Mouse (Mus musculus) midbrain, embryonic 11.5 days (tissue): ENCODE results near the gene 4930544D05Rik. TPM values are rescaled to one million over a fixed set of nuclear protein-coding genes. Genes with fewer than 3 reads are reported as not detected.

Source experiments
- ATAC-seq: fragments of 200-750 bp; cut with Nextera tagmentation; 2 replicates; pipeline ENCODE4 v1.8.0; 2017; ENCODE audit warnings: moderate TSS enrichment, moderate library complexity; ENCODE audit not compliant: low FRiP score
- DNase-seq: peaks from one replicate; pipeline ENCODE4 v3.0.0; 2015; ENCODE audit warnings: low spot score; ENCODE audit errors: missing footprints
- H3K27ac ChIP-seq: fragments of 300-500 bp; sonication (generic); 2 replicates; pipeline ENCODE4 v1.5.1; 2014; ENCODE audit warnings: low read depth, low read length
- H3K27me3 ChIP-seq: fragments of 300-500 bp; sonication (generic); 2 replicates; pipeline ENCODE4 v1.6.1; 2014; ENCODE audit warnings: mild to moderate bottlenecking, low read length, moderate library complexity, mixed read lengths; ENCODE audit not compliant: control insufficient read depth, insufficient read depth
- H3K36me3 ChIP-seq: fragments of 300-500 bp; sonication (generic); 2 replicates; pipeline ENCODE4 v1.6.1; 2014; ENCODE audit warnings: mild to moderate bottlenecking, low read length, moderate library complexity, mixed read lengths; ENCODE audit not compliant: control insufficient read depth, insufficient read depth
- H3K4me1 ChIP-seq: fragments of 300-500 bp; sonication (generic); 2 replicates; pipeline ENCODE4 v1.6.1; 2014; ENCODE audit warnings: low read length; ENCODE audit not compliant: control insufficient read depth, insufficient read depth
- H3K4me2 ChIP-seq: fragments of 300-500 bp; sonication (generic); 2 replicates; pipeline ENCODE4 v1.6.1; 2014; ENCODE audit warnings: mild to moderate bottlenecking, moderate library complexity
- H3K4me3 ChIP-seq: fragments of 300-500 bp; sonication (generic); 2 replicates; pipeline ENCODE4 v1.5.1; 2014; ENCODE audit warnings: low read depth, low read length
- H3K9ac ChIP-seq: fragments of 300-500 bp; sonication (generic); 2 replicates; pipeline ENCODE4 v1.6.1; 2014; ENCODE audit warnings: low read length
- H3K9me3 ChIP-seq: fragments of 300-500 bp; sonication (generic); 2 replicates; pipeline ENCODE4 v1.6.1; 2016; ENCODE audit warnings: low read length; ENCODE audit not compliant: control insufficient read depth
- WGBS: fragments of 180-500 bp; shearing (Covaris S2); extraction: QIAGEN DNeasy Blood & Tissue Kit; methylation state at CpG from one replicate; pipeline ENCODE4 v1.1.7; 2014; 5-methylcytosine and 5-hydroxymethylcytosine counted together
- polyA plus RNA-seq: library from polyadenylated mRNA; unstranded; fragments of >200 nt; fragmentation: Nextera tagmentation; extraction: Ambion mirVana; gene quantifications from 2 replicates; pipeline ENCODE4 v1.2.1, GENCODE M21; 2014

Gene 4930544D05Rik
- polyA plus RNA-seq, 1 experiment from 2014 or later: not detected

DNA sequence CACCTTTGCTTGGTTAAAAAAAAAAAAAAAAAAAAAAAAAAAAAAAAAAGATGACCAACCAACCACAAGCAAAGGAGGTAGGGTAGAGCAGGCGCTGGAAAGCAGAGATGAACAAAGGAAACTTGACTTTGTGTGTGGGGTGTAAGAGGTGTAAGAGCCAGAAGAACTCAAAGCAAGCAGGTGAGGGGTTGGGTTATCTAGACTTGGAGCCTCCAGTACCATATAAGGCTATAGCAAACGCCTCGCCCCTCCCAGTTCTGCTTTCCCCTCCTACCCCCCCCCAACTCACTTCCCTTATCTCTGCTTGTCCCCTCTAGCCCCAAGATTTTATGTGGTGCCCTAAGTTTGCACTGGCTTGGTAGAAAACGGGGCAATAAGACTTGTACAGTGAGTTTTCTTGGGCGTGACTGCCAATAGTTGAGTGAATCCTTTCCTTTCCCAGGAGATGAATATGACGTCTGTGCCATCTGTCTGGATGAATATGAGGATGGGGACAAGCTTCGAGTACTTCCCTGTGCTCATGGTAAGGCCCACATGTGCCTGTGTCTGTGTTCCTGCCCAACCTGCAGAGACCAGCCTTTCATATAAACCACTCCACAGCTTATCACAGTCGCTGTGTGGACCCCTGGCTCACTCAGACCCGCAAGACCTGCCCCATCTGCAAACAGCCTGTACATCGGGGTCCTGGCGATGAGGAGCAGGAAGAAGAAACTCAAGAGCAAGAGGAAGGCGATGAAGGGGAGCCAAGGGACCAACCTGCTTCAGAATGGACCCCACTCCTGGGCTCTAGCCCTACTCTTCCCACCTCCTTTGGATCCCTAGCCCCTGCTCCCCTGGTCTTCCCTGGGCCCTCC, 34.9 kb downstream of the 4930544D05Rik start:
- ATAC-seq (no peak), DNase-seq (no peak)
- no peak overlapping the region for H3K4me3 ChIP-seq
- no peak overlapping the region for H3K27ac ChIP-seq
- H3K9ac ChIP-seq: no peak overlapping the region
- no peaks in the 10 kb centered on the region for H3K9me3 ChIP-seq
- 85% methylated on average over 12 of the region's 12 CpGs for WGBS
- no peaks in the 10 kb centered on the region for H3K27me3 ChIP-seq
- H3K4me2 ChIP-seq: no peak overlapping the region
- peaks cover 17% of the 10 kb centered on the region for H3K36me3 ChIP-seq
- peaks cover 34% of the 10 kb centered on the region for H3K4me1 ChIP-seq

- H3K4me3 ChIP-seq: no peak overlapping the region
- peaks cover 17% of the 10 kb centered on the region for H3K36me3 ChIP-seq
- no peaks in the 10 kb centered on the region for H3K27me3 ChIP-seq
- 87% methylated on average over 2 of the region's 2 CpGs for WGBS
- H3K4me1 ChIP-seq: peaks cover 33% of the 10 kb centered on the region
- DNase-seq (no peak), ATAC-seq (no peak)
- H3K27ac ChIP-seq: no peak overlapping the region
- no peaks in the 10 kb centered on the region for H3K9me3 ChIP-seq
- no peak overlapping the region for H3K9ac ChIP-seq
- H3K4me2 ChIP-seq: no peak overlapping the region
Observed at GRCm38 (mm10) chr11:70651391-70651790, 35.7 kb downstream of the 4930544D05Rik start.

DNA sequence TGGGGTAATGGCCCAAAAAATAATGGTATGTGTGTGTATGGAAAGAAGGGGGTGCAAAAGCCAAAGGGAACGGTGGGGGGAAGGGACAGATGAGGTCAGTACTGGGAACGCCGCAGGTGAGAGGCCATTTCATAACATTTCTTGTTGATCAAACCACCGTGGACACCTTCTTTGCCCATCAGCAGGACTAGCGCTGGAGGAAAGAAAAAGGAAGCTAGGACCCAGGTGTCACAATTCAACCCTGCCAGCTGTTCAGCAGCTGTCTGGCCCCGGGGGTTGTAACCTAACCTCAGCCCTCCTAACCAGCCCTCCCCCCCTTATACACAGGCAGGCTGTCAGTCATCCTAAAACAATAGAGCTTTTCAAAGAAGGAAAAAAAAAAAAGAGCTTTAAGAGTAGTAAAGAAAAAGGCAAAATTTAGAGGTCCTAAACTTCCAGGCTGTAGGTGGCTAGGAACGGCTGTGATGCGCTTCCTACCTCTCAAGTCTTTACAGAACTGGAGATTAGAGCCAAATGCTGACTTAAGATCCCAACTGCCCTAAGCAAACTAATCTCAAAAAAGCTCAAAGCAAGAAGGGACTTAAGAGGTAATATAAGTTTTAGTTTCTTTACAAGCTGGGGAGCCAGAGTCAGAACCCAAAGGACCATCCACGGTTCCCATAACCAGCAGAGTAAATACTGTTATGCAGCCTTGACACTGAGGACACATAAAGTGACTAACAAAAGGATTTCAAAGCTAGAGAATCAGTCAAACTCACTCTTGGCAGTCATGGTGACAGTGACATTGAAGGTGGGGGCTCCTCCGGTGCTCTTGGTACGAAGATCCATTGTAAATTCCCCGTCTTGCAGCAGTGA, 36.6 kb downstream of the 4930544D05Rik start:
- peaks cover 17% of the 10 kb centered on the region for H3K36me3 ChIP-seq
- no peak overlapping the region for H3K27ac ChIP-seq
- no peaks in the 10 kb centered on the region for H3K9me3 ChIP-seq
- peak overlapping the region; percentile 89 for H3K4me2 ChIP-seq
- H3K9ac ChIP-seq: peak overlapping the region; percentile 98; the same call in 1 of the 2 replicates
- H3K4me1 ChIP-seq: peaks cover 41% of the 10 kb centered on the region
- no peaks in the 10 kb centered on the region for H3K27me3 ChIP-seq
- ATAC-seq (no peak), DNase-seq (no peak)
- WGBS: 79% methylated on average over 12 of the region's 12 CpGs
- H3K4me3 ChIP-seq: peak overlapping the region; percentile 99

DNA sequence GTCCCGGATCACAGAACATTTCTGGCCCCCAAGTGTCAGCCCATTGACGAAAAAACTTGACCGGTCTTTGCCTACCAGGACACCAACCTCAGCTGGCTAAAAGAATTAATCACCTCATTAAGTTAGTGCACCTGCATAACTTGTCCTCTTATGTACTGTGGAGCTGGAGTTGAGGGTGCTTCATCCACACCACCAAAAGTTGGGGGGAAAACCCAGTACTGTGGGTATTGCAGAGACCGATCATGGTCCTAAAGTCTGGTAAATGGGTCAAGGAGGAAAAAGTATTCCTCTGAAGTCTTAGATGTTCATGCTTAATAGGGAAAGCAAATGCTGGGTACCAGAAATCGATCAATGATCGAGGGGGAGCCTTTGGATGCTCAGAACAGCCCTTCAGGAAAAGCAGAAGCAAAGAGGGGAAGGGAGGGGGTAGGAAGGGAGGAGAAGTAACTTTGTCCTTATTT, 37.3 kb downstream of the 4930544D05Rik start:
- peak overlapping the region; percentile 99 for H3K4me3 ChIP-seq
- peak overlapping the region; percentile 89 for H3K4me2 ChIP-seq
- DNase-seq: no peak
- peaks cover 41% of the 10 kb centered on the region for H3K4me1 ChIP-seq
- 69% methylated on average over 6 of the region's 6 CpGs for WGBS
- peaks cover 17% of the 10 kb centered on the region for H3K36me3 ChIP-seq
- H3K9me3 ChIP-seq: no peaks in the 10 kb centered on the region
- H3K27me3 ChIP-seq: no peaks in the 10 kb centered on the region
- H3K9ac ChIP-seq: peak overlapping the region; percentile 98
- no peak for ATAC-seq
- H3K27ac ChIP-seq: peak overlapping the region; percentile 95

DNA sequence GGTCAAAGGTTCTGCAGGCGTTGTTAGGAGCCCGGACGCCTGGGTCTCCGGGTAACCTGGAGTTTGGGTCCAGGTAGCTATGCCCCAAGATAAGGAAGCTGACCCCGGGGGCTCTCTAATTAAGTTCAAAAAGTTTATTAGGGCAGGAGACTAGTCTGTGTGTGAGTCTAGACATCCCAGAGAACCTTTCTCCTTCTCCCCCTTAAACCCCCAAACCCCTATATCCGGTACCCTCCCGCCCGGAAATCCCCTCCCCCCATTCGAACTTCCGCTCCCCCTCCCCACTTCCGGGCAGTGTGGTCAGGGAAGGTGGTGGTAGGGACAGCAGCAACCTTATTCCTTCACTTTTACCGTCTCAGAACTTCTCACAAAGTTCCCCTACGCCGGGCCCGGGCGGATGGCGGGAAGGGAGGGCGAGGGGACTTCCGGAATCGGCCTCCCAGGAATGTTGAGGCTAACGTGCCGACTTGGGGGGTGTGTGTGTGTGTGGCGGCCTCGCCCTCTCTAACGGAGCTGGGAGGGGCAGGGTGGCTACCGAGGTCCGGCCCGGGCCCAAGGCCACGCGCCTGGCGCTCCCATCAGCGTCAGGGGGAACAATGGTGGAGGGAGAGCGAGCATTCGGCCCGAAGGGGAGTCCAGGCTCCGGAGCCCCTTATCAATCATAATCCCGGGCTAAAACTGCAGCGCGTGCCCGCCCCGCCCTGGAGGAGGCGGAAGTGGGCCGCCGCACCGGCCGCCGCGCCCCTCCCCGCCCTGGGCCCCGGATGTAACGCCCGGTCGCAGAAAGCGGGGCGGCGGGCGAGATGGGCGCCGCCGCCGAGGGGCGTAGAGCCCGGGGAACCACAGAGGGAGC, 37.9 kb downstream of the 4930544D05Rik start:
- no peaks in the 10 kb centered on the region for H3K9me3 ChIP-seq
- peak overlapping the region; percentile 98 for H3K9ac ChIP-seq
- no peaks in the 10 kb centered on the region for H3K27me3 ChIP-seq
- peak; percentile 67 for ATAC-seq
- peaks cover 34% of the 10 kb centered on the region for H3K4me1 ChIP-seq
- peak overlapping the region; percentile 89 for H3K4me2 ChIP-seq
- H3K4me3 ChIP-seq: peak overlapping the region; percentile 99
- peak overlapping the region; percentile 95 for H3K27ac ChIP-seq
- under 1% methylated on average over 61 of the region's 63 CpGs for WGBS
- DNase-seq: peak; percentile 98
- H3K36me3 ChIP-seq: peaks cover 17% of the 10 kb centered on the region

- peak within 1 kb of the TSS; percentile 98 for H3K9ac ChIP-seq
- H3K4me2 ChIP-seq: peak within 1 kb of the TSS; percentile 89
- WGBS: under 1% methylated on average over 56 of the region's 61 CpGs
- ATAC-seq (peak; percentile 51), DNase-seq (peak; percentile 97)
- H3K9me3 ChIP-seq: no peaks in the 10 kb centered on the region
- H3K4me1 ChIP-seq: peaks cover 33% of the 10 kb centered on the region
- H3K36me3 ChIP-seq: peaks cover 12% of the 10 kb centered on the region
- no peaks in the 10 kb centered on the region for H3K27me3 ChIP-seq
- H3K4me3 ChIP-seq: peak within 1 kb of the TSS; percentile 99
- peak within 1 kb of the TSS; percentile 95 for H3K27ac ChIP-seq
Observed at GRCm38 (mm10) chr11:70654198-70654922, 38.7 kb downstream of the 4930544D05Rik start, which contains the start of gene Pfn1. Gene Pfn1 (minus strand): TSS chr11:70654644.

DNA sequence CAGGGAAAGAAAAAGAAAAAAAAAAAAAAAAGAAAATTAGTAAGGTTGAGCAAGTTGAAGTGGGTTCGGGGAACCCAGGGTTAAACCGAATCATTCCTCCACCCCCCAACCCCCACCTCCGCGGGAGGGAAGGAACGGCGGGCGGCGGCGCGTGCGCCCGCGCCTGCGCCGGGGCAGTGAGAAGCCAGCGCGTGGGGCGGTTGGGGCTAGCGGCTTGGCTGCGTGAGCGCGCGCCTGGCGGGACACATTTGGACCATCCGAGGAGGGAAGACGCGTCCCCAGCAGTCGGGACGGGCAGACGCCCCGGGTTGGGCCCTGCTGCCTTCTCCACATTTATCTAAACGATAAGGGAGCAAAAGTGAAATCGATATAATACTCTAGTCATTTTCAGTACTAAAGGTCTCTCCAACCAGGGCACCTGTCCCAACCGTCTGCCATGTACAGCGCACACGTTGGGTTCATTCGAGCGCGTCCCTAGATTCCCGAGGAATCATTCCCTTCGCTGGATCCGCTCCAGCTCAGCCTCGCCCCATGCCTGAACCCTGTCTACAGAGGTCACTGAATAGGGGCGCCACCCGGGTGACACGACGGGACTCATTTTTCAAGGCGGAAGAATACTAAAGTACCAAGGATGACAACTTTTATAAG, 39.4 kb downstream of the 4930544D05Rik start:
- H3K4me3 ChIP-seq: peak overlapping the region; percentile 99
- ATAC-seq (peak; percentile 51), DNase-seq (peak; percentile 98)
- peaks cover 8% of the 10 kb centered on the region for H3K36me3 ChIP-seq
- no peaks in the 10 kb centered on the region for H3K9me3 ChIP-seq
- peak overlapping the region; percentile 89 for H3K4me2 ChIP-seq
- WGBS: under 1% methylated on average over 46 of the region's 48 CpGs
- H3K27ac ChIP-seq: peak overlapping the region; percentile 95
- H3K27me3 ChIP-seq: no peaks in the 10 kb centered on the region
- peak overlapping the region; percentile 98 for H3K9ac ChIP-seq
- H3K4me1 ChIP-seq: peaks cover 33% of the 10 kb centered on the region
